Mouse (Mus musculus) megakaryocyte, embryonic 14.5 days (primary cell): ENCODE data around the gene Rnf207. TPM values are rescaled to one million over a fixed set of nuclear protein-coding genes. Genes with fewer than 3 reads are reported as not detected.

Source experiments
- H3K27me3 ChIP-seq: replicated peaks from 2 replicates; pipeline ENCODE3; 2012; ENCODE audit warnings: inconsistent platforms
- H3K36me3 ChIP-seq: replicated peaks from 2 replicates; pipeline ENCODE3; 2012; ENCODE audit warnings: low read length, inconsistent platforms, mixed read lengths
- H3K4me1 ChIP-seq: 2 replicates; pipeline ENCODE4 v1.6.1; 2012; ENCODE audit warnings: inconsistent platforms
- H3K4me3 ChIP-seq: replicated peaks from 2 replicates; pipeline ENCODE3; 2012; ENCODE audit warnings: moderate library complexity, mild to moderate bottlenecking, inconsistent platforms
- H3K9me3 ChIP-seq: 2 replicates; pipeline ENCODE4 v1.6.1; 2012; ENCODE audit warnings: inconsistent platforms
- FLI1 ChIP-seq: IDR thresholded peaks from 2 replicates; pipeline ENCODE4 v1.6.1; 2012; ENCODE audit warnings: low read length, inconsistent platforms, mixed read lengths
- GATA1 ChIP-seq: IDR thresholded peaks from 3 replicates; pipeline ENCODE4 v1.6.1; 2012; ENCODE audit warnings: mixed read lengths, low read length, inconsistent platforms, borderline replicate concordance
- polyA plus RNA-seq: library from polyadenylated mRNA; stranded (reverse); fragments of >175 nt; gene quantifications from 2 replicates; pipeline ENCODE4 v1.2.3, GENCODE M21; 2012; ENCODE audit warnings: low replicate concordance; ENCODE audit not compliant: insufficient read depth

Gene Rnf207
- polyA plus RNA-seq, 1 experiment = 1.8 TPM

GRCm38 (mm10) chr4:152296371-152296770 lies 22.4 kb downstream of the Rnf207 start:
- TF ChIP-seq FLI1 (no peak), GATA1 (no peak)
- Histone ChIP-seq H3K27me3 (peaks cover 23% of the 10 kb centered on the region), H3K4me1 (peaks cover 53% of the 10 kb centered on the region), H3K4me3 (peak overlapping the region; percentile 99), H3K36me3 (peaks cover 26% of the 10 kb centered on the region), H3K9me3 (no peaks in the 10 kb centered on the region)

GRCm38 (mm10) chr4:152295916-152296315 lies 22.9 kb downstream of the Rnf207 start:
- H3K4me3 ChIP-seq = peak overlapping the region; percentile 87
- H3K27me3 ChIP-seq = peaks cover 27% of the 10 kb centered on the region
- peaks cover 22% of the 10 kb centered on the region for H3K36me3 ChIP-seq

GRCm38 (mm10) chr4:152294188-152294929 lies 24.4 kb downstream of the Rnf207 start:
- Histone ChIP-seq H3K4me3 (peak overlapping the region; percentile 62), H3K9me3 (no peaks in the 10 kb centered on the region), H3K27me3 (peaks cover 42% of the 10 kb centered on the region), H3K36me3 (peaks cover 6% of the 10 kb centered on the region), H3K4me1 (peaks cover 59% of the 10 kb centered on the region)
- TF ChIP-seq GATA1 (no peak), FLI1 (no peak)

More at GRCm38 (mm10) chr4:152295916-152296315, 22.9 kb downstream of the Rnf207 start:
- Histone ChIP-seq H3K9me3 (no peaks in the 10 kb centered on the region), H3K4me1 (peaks cover 53% of the 10 kb centered on the region)
- TF ChIP-seq GATA1 = no peak
- TF ChIP-seq FLI1 = 0 out of 2 replicates have a peak, but pooled peaks have one; percentile 21

- peaks cover 48% of the 10 kb centered on the region for H3K4me1 ChIP-seq
- H3K9me3 ChIP-seq = no peaks in the 10 kb centered on the region; the same call in 1 of the 2 replicates
- H3K27me3 ChIP-seq = peaks cover 58% of the 10 kb centered on the region
- H3K36me3 ChIP-seq = no peaks in the 10 kb centered on the region
- no peak overlapping the region for H3K4me3 ChIP-seq
- TF ChIP-seq GATA1 = no peak
- TF ChIP-seq FLI1 = no peak
Observed at GRCm38 (mm10) chr4:152292102-152292765, 26.6 kb downstream of the Rnf207 start.

- H3K36me3 ChIP-seq = no peaks in the 10 kb centered on the region
- no peaks in the 10 kb centered on the region; the same call in 1 of the 2 replicates for H3K9me3 ChIP-seq
- H3K4me3 ChIP-seq = no peak within 1 kb of the TSS
- H3K4me1 ChIP-seq = peaks cover 54% of the 10 kb centered on the region
- TF ChIP-seq GATA1 = no peak
- TF ChIP-seq FLI1 = no peak
- peaks cover 64% of the 10 kb centered on the region for H3K27me3 ChIP-seq
Observed at GRCm38 (mm10) chr4:152291562-152291961, 27.2 kb downstream of the Rnf207 start, which contains the start of gene Hes3. TSS of gene Hes3 (minus strand) at chr4:152291662.

- H3K4me3 ChIP-seq = no peak overlapping the region
- no peaks in the 10 kb centered on the region for H3K36me3 ChIP-seq
- peaks cover 70% of the 10 kb centered on the region for H3K27me3 ChIP-seq
- peaks cover 55% of the 10 kb centered on the region for H3K4me1 ChIP-seq
- no peaks in the 10 kb centered on the region; the same call in 1 of the 2 replicates for H3K9me3 ChIP-seq
- TF ChIP-seq GATA1 (no peak), FLI1 (no peak)
Observed at GRCm38 (mm10) chr4:152290991-152291390, 27.8 kb downstream of the Rnf207 start.

- Histone ChIP-seq H3K27me3 (peaks cover 76% of the 10 kb centered on the region), H3K9me3 (no peaks in the 10 kb centered on the region; the same call in 1 of the 2 replicates), H3K36me3 (no peaks in the 10 kb centered on the region), H3K4me1 (peaks cover 51% of the 10 kb centered on the region), H3K4me3 (no peak overlapping the region)
- TF ChIP-seq FLI1 = no peak
- TF ChIP-seq GATA1 = no peak
Observed at GRCm38 (mm10) chr4:152290385-152290784, 28.4 kb downstream of the Rnf207 start.

- Histone ChIP-seq H3K27me3 (peaks cover 92% of the 10 kb centered on the region), H3K4me3 (no peak overlapping the region), H3K36me3 (no peaks in the 10 kb centered on the region), H3K4me1 (peaks cover 35% of the 10 kb centered on the region), H3K9me3 (no peaks in the 10 kb centered on the region; the same call in 1 of the 2 replicates)
- TF ChIP-seq FLI1 (no peak), GATA1 (no peak)
Observed at GRCm38 (mm10) chr4:152288398-152288945, 30.3 kb downstream of the Rnf207 start.

GRCm38 (mm10) chr4:152287317-152288120 lies 31.3 kb downstream of the Rnf207 start:
- H3K36me3 ChIP-seq = no peaks in the 10 kb centered on the region
- no peak for TF ChIP-seq FLI1
- H3K4me1 ChIP-seq = peaks cover 37% of the 10 kb centered on the region
- peak overlapping the region; percentile 30 for H3K4me3 ChIP-seq
- peaks cover 93% of the 10 kb centered on the region for H3K27me3 ChIP-seq
- H3K9me3 ChIP-seq = no peaks in the 10 kb centered on the region; the same call in 1 of the 2 replicates

GRCm38 (mm10) chr4:152286887-152287286 lies 31.9 kb downstream of the Rnf207 start:
- H3K9me3 ChIP-seq = no peaks in the 10 kb centered on the region; the same call in 1 of the 2 replicates
- no peak for TF ChIP-seq GATA1
- no peak for TF ChIP-seq FLI1
- no peaks in the 10 kb centered on the region for H3K36me3 ChIP-seq
- H3K27me3 ChIP-seq = peaks cover 93% of the 10 kb centered on the region
- H3K4me1 ChIP-seq = peaks cover 41% of the 10 kb centered on the region
- H3K4me3 ChIP-seq = peak overlapping the region; percentile 1
